Mouse (Mus musculus) cerebellum, adult 2 months (tissue): ENCODE results near the gene Phf21b.

ENCODE experiments used
- CTCF ChIP-seq: fragments of 200-500 bp; IDR thresholded peaks from 2 replicates; pipeline ENCODE4 v1.5.1; 2011; ENCODE audit warnings: low read depth, mild to moderate bottlenecking, control low read depth, low read length, moderate library complexity, borderline replicate concordance; ENCODE audit not compliant: insufficient read depth
- POLR2A ChIP-seq: fragments of 200-500 bp; IDR thresholded peaks from 2 replicates; pipeline ENCODE4 v1.6.1; 2011; ENCODE audit warnings: low read length, control low read depth, borderline replicate concordance; ENCODE audit not compliant: insufficient read depth

DNA sequence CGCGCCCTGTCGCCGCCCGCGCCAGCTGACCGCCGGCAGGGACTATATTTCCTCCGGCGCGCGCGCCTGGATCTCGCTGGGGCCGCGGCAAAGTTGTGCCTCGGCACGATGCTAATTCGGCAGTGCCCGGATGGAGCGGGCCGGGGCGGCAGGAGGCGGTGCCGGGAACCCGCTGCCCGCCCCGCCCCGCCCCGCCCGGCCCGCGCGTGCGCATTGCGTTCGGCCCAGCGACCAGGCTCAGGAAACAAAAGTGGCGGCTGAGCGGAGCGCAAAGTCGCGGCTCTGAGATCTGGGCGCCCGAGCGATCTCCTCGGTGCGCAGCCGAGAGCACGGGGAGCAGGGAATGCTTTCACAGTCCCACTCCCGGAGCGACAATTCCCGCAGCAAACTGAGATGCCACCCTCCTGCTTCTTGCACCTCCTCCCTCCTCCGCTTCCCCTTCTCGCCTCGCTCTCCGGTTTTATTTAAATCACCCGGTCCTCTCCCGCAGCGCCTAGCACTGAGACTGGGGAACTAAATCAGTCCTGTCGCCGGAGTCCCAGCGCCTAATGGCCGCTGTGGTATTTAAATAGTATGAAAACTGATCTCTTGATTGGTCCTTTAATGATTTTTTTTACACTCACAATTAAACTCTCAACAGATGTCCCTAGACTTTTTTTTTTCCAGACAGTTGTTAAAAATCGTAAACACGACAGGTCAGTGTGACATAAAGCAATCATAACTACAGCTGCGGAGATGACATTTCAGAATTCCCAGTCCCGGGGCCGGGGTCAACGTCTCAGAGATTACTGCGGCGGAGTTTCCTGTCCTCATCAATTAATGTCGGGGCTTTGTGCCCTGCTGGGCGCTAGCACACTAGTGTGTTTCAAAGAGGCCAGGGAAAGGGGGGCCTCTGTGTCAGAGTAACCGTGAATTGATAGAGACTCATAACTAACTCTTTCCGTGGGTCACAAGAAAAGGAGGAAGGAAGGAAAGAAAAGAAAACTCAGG, at the start of gene Phf21b:
- TF ChIP-seq CTCF (no peak), POLR2A (peak; percentile 84; the same call in 1 of the 2 replicates)
